Mouse (Mus musculus) gastrocnemius, postnatal 10 days (tissue): ENCODE measurements around the gene Tcp1. TPM values are rescaled to one million over a fixed set of nuclear protein-coding genes. Genes with fewer than 3 reads are reported as not detected.
"Not testable (repeated sequence)": the region's sequence is repeated elsewhere in the genome, so short reads cannot be mapped to it uniquely, and the experiment has no call there.

Experiments
- DNase-seq: peaks from one replicate; pipeline ENCODE4 v3.0.0; 2021; ENCODE audit warnings: mixed read lengths
- total RNA-seq, 2 experiments: library from RNA; stranded (reverse); gene quantifications; 2 replicates each; pipeline ENCODE4 v1.2.3; 2021

Tcp1 gene
- total RNA-seq, 2 experiments from 2014 or later, result 238 to 250 TPM

DNA sequence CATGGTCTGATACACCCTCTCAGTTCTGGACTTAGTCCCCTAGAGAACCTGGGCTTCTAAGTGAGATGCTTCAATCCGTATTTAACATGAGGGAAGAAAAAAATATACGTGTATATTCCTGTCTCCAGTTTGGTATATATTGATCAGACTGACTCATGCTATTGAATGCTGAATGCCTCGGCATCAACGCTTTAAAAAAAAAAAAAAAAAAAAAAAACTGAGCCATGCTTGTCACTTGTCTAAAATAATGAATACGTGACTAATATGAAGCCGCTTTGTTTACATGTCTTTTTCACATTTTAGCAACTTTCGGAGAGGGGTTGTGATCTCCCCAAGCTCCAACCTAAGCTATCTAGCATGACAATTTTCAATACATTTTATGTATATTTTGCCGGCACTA lies 5.1 kb upstream of the Tcp1 start:
- DNase-seq, result no peak

DNA sequence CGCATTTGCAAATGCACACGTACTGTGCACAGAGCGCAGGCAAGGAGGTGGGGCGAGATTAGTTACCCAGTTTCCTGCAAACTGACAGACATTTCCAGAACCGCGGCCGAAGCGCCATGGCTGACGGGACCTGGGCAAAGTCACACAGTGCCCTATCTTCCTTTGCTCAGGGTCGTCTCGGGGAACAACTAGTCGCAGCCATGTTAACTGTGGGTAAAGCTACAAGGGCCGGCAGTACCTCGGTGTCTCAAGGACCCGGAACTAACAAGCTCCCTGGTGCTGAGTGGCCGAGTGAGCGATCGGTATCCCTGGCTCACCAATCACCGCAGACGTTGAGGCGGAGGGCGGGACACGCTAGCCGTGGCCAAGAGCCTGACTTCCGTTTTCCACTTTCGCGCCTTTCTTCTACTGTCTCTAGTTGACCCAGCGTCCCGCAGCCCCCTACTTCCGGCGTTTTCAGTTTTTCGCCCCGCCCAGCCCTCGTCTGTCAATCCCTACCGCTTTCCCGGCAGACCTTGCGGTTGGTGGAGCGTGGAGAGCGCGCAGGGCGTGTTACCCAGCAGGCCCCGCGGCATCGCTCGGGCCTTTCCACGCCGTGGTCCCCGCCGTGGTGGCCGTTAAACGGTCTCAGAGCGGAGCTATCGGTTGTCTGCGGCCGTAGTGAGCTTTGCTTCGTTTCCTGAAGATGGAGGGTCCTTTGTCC lies 531 bp downstream of the Tcp1 start, which contains the start of gene Mrpl18:
TSS of gene Mrpl18 (minus strand) at position 465 of the 703 bp plus-strand sequence.
- DNase-seq, result peak; percentile 94

DNA sequence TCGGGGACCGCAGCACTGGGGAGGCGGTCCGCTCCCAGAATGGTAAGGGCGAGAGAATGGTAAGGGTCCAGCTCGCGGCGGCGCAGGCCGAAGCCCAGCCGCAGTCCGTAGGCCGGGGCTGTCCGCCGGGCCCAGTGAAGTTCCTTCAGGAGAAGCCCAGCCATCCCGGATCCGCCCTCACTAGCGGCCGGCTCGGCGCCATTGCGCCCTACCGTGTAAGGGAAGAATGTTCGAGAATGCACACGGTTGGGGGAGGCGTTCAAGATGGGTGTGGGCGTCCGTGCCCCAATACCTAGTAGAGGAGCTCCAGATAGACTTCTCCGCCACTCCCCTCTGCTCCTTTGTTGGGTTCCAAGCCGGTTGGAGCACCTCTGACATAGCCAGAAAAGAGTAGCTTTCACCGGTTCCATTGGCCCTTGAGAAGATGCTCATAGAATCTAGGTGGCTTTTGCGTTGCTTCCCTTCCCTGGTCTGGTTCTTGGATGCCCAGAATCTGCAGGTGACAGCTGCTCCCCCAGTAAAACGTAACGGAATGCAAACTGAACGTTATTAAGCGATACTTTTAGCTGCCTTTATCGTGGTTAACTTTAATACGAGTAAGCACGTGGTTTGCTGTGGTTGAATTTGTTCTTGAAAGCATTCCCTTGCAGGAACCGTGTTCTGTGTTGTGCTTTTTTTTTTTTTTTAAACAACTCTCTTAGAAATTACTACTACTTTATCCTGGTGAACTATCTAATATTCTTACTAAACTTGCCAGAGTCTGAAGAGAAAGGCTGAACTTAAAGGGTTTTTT lies 1.3 kb downstream of the Tcp1 start:
- peak; percentile 55 for DNase-seq

DNA sequence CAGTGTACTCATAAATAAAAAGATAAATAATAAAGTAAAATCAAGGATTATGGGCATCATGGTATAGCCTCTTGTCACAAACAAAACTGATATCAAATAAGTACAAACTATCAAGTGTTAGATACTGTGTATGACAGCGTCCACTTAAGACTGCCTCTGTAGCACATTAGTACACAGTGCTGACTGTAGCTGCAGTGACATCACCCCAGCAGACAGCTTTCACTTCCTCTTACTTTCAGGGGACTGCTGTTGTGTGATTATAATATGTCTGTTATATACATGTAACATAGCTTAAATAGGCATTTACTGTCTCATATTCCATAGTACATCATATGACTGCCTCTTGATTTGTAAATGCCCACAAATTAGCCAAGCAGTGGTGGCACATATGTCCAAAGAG lies 5.6 kb downstream of the Tcp1 start:
- no peak for DNase-seq

DNA sequence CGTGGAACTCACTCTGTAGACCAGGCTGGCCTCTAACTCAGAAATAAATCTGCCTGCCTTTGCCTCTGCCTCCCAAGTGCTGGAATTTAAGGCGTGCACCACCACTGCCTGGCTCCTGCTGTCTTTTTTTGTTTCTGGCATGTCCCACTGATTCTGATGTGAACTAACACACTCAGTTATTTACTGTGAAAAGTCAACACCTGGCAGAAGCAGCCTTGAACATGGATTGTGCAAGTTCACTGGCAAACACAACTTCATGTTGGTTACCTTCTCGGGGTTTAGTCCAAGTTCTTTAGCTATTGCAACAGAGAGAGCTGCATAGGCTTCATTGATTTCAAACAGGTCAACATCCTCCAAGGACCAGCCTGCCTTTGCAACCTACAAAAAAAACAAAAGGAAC lies 9.5 kb downstream of the Tcp1 start:
- DNase-seq, result no peak

DNA sequence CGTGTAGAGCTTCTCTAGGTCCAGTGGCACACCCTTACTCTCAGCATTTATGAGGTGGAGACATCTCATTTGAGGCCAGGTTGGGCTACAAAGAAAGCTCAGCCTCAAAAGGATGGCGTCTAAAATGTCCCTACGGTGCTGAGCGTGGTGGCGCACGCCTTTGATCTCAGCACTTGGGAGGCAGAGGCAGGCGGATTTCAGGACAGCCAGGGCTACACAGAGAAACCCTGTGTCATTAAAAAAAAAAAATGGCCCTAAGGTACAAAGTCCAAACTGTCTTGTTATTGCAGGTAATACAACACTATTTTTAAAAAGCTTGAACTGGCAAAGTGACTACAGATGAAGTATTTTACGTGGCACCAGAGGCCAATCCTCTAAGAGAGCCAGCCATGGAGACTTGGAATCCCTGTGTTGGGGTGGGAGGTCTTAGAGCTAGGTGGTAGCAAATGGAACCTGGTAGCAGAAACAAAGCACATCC lies 10.2 kb downstream of the Tcp1 start:
- DNase-seq, result no peak

DNA sequence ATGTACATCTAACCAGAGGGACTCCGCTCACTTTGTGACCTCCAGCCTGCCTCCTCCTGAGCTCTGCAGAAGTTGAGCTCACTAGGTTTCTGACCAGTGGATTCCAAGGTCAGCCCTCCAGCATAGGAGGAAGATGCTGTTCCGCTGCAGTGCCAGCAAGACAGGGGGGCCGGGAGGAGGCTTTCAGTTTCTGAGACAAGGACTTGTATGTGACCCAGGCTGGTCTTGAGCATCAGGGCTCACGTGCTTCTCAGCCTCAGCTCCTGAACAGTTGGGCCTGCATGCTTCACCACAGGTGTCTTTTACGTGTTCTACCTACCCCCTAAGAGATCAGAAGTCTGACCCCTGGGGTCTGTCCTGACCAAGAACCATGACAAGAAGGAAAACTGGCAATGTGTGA lies 16.1 kb downstream of the Tcp1 start:
- not testable (repeated sequence) for DNase-seq

DNA sequence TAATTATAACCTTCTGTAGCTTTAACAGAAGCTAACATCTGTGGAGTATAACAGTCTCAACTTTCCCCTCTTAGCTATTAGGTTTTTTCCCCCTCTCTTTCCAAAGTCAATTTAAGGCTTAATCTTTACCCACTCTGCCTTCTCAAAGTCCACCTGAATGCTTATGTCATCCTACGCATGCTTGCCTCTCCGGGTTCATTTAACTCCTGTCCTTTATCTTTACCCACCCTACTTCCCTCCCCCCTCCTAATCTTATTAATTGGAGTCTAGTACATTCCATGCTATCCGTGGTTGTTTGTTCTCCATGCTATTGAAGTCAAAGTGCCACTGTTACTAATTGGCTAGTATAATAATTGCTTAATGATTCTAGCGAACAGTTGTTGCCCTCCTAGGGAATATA lies 20.2 kb downstream of the Tcp1 start:
- no peak for DNase-seq

DNA sequence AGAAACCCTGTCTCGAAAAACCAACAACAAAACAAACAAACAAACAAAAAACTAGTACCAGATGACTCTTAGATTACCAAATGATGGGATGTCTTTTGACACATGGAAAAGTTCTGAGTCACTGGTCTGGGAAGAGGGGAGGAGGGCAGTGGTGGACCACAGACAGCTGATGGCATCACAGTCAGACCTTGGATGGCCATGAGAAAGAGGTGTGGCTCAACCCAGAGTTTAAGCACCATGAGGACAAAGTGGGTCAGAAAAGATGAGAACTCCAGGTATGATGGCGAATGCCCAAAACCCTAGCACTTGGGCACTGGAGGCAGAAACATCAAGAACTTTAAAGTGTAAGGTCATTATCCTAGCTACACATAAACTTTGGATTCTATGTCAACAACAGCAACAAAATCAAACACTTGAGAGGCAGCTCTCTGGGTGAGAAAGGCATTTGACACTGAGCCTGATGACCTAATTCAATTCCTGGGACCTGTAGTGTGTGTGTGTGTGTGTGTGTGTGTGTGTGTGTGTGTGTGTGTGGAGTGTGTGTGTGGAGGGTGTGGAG lies 22.0 kb downstream of the Tcp1 start:
- DNase-seq, result no peak

DNA sequence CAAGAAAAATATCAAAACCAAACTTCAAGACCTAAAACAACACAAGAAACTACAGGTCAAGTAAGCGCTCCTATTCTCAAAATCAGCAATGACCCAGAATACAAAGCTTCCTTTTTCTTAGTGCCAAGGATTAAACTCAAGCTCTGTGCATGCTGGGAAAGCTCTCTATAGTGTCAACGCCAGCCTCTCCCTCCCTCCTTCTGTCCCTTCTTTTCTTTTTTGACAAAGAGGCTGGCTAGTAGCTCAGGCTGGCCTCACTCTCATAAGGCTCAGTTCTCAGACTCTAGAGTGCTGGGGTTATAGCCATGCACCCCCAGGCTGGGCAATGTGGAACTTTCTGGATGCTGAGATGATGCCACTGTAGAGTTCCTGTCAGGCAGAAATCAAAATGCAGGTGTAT lies 22.6 kb downstream of the Tcp1 start:
- DNase-seq, result no peak

DNA sequence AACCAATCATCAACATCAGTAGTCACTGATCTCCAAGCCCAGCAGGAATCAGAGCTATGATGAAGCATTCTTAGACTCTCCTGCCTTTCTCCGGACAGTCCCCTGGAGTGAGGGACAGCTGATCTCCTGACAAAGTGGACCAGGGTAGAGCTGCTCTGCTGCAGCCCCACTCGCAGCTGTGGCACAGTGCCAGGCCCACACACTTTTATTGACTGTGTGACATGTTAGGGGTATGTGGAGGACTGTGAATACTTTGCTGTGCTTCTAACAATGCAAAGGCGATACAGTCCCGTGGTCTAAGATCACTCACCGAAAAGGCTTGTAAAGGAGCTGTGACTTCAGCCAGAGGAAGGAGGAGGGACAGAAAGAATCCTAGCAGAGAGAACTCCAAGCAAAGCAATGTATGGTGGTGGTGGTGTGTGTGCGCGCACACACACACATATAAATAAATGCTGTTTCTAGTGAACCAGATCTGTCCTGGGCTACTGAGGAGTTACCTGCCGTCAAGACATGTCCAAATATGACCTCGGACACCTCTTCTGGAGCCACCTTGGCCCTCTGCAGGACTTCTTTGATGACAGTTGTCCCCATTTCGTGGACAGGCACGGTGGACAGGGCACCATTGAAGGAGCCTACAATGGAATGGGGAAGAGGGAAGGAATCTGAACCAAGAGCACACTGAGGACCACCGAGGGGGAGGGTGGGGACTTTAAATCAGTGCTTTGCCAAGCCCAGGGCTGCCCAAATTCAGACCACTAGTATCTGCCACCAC lies 24.1 kb downstream of the Tcp1 start:
- not testable (repeated sequence) for DNase-seq

DNA sequence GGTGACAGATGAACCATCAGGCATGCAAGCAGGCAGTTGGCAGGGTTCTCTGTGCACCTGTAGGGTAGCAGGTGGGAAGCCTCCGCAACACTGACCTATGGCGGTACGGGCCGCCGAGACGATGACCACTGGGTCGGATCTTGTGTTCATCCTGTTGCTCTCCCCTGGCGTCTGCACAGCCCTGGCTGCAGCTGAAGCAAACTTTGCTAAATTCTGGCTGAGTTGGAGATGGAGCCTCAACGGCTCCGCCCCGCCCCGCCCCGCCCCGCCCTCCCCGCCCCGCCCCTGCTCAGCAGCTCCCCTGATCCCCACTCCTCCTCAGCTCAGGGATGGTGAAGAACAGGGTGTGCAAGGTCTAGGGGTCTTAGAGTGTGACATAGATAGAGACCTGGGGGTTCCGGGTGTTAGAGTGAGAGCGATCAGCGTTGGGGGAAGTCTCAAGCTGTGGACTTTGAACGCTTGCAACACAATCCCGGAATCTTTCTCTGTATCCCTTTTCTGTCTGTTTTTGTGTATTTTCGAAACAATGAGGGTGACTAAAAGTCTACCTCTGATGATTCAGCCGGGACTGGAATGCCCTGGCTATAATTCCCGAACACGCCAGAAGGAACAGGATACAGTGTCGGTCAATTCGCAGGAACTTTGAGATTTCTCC lies 24.8 kb downstream of the Tcp1 start, which contains the start of gene Acat3:
TSS of gene Acat3 (minus strand) at position 450 of the 655 bp plus-strand sequence.
- DNase-seq, result no peak

DNA sequence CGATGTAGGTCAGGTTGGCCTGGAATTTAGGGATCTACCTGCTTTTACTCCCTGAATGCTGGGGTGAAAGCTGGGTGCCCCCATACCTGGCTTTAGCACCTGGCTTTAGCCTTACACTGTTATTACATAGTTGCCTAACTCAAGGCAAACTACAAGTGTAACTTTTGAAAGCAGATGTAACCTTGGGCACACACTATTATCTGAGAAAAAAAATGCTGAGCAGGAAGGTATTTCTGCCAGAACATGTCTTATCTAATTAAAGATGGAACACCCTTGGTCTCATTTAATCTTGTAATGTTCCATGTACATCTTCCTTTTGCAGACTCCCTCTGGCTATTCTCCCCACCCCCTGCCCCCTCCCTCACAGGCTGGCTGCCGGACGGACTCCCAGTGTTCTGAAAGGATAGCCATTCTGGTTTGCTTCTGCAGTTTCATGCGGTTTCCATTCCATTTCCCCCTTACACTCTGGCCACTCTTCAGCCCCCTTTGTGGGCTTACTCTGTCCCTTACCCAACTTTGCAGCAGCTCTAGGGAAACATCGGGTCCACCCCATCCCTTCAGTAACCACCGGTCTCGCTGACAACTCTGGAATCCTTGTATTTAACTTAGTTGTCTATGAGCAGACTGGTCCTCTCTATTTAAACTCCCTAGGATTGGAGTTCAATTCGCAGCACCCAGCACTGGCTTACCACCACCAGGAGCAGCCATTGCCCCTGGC lies 26.2 kb downstream of the Tcp1 start:
- DNase-seq, result no peak

DNA sequence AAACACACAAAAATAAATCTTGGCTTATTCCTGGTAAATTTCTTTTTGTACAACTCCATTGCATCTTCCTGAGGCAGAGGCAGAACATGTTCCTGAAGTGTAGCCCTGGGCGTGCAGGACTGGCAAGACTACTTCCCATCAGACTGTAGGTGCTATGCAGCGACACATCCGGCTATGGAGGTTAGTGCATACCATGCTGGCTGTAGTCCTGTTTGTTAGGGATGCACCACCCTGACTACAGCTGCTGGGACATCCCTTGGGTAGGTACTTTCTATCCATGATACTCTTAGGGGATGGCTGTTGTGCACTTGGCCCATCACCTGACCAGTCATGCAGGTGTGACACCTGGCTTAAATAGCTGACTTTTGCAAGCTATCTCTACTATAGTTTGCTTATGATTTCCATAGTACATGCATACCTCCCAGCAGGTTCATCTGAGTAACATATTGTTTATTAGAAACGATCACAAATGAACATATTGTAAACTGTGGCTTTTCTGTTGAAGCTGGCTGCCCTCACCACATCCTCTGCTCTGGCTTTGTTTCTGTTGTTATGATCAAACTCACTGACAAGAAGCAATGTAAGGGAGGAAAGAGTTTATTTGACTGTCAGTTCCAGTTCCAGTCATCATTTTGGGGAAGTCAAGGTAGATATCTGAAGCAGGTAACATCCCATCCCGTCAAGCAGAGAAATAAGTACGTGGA lies 27.1 kb downstream of the Tcp1 start:
- no peak for DNase-seq

DNA sequence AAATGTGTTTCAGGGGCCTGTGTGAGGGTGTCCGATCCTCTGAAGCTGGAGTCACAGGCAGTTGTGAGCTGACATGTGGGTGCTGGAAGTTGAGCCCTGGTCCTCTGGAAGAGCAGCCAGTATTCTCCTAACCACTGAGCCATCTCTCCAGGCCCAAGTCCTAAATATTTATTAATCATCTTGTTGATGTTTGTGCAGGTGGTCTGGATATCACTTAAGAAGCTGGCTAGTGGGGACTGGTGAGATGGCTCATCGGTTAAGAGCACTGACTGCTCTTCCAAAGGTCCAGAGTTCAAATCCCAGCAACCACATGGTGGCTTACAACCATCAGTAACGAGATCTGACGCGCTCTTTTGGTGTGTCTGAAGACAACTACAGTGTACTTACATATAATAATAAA lies 34.2 kb downstream of the Tcp1 start:
- no peak for DNase-seq

DNA sequence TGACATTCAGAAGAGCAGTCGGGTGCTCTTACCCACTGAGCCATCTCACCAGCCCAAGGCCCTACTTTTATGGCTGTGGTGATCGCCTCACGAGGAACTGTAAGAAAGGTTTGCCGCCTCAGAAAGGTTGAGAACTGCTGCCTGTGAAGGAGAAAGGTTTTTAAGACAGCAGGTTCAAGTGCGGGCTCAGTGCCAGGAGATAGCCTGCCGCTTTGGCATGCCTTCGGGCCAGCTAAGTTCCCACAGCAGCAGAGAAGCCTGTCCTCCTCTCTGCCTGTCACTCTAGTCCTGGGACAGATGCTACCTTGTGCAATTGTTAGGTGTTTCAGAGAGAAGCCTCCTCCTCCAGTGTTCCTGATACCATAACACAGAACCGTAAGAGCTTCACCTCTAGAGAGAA lies 41.2 kb downstream of the Tcp1 start:
- DNase-seq, result no peak

DNA sequence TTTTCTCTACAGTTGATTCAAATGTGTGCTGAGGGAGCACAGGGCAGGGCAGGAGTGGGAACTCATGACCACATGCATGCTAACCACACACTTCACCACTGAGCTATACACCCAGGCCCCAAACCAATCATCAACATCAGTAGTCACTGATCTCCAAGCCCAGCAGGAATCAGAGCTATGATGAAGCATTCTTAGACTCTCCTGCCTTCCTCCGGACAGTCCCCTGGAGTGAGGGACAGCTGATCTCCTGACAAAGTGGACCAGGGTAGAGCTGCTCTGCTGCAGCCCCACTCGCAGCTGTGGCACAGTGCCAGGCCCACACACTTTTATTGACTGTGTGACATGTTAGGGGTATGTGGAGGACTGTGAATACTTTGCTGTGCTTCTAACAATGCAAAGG lies 43.9 kb downstream of the Tcp1 start:
- DNase-seq, result not testable (repeated sequence)

DNA sequence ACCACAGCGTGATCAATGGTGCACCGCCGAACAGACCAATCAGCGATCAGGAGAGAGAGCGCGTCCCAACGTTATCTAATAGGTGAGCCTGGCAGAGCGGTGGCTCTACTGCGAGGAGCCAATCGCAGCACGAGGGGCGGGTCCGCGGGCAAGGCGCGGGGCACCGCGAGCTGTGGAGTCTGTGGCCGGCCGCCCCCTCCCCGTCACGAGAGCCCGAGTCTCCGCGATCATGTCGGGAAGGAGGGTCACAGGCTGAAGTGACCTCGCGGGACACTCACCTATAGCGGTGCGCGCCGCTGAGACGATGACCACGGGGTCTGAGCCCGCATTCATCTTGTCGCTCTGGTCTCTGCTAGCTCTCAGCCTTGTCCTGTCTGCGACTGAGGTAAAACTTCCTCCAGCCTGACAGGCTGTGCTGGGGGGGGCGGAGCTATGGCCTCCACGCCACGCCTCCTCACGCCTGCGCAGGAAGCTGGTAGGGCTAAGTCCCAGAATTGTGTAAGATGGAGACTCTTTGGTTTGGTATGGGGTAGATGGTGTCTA lies 44.9 kb downstream of the Tcp1 start, which contains the start of gene Acat2:
TSS of gene Acat2 (minus strand) at position 417 of the 543 bp plus-strand sequence.
- peak; percentile 90 for DNase-seq

DNA sequence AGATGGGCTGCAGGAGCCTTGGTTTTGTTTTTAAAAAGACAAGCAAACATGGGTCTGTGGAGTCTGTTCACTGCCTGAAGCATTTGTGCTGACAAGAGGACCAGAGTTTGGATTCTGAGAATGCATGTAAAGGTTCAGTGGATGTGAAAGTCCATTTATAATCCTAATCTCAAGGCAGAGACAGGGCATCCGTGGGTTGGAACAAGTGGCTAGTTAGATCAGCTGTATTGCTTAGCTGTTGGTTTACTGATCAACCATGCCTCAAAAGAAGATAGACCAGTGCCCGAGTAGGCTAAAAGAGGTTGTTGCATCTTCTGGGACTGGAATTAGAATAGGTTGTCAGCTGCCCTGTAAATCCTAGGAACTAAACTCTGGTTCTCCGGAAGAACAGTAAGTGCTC lies 48.0 kb downstream of the Tcp1 start:
- no peak for DNase-seq

DNA sequence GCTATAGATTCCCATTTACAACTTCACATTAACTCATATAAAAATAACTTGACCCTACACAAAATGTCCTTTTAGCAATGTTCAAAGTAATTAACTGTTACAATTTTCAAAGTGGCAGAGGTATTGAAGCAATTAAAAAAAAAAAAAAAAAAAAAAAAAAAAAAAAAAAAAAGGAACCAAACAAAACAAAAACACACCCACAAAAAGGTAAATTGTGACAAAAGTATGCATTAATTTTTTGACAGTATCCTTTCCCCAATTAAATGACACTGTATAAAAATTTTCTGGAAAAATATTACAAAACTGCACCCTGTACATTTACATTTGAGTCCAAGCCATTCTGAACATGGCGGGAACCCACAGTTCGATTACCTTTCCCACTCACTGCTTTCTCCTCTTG lies 51.7 kb downstream of the Tcp1 start:
- DNase-seq, result no peak
